Mouse (Mus musculus): ENCODE measurements around the gene Cdh10.
A peak's percentile ranks its signal among the peaks of the same experiment; 100 is the strongest.

Cdh10 gene

DNA sequence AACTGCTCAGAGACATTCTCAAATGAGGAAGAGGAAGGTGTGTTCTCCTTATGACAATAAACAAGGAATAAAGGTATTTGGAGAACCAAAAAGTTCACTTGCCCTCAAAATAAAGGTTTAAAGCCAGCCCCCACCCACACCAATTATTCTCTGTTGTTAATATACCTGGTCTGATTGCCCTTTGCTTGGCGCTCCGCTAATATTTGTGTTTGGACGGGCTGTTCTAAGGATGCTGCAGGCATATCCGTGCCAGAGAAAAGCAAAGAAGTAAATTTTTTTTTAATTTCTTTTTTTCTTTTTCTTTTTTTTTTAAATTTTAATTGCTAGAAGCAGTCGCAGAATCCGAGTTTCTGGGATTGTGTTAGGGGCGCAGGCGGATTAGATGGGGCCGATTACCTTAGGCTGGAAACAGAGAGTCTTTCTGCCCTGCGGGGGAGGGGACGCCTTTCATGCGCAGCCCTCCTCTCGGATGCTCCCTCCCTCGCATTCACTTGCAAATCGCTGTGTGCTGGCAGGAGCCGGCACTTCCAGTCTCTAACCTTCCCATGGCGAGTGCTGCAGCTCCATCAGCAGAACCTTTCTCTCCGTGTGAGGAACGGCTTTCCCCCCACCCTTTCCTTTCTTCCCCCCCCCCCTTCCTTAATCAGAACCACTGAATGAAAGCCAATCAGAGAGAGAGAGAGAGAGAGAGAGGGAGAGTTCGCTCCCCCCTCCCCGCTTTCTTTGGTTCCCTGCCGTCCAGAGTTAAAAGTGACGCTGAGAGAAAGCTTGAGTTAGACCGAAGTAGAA lies at the start of gene Cdh10:
Cdh10 (plus strand) TSS at position 763 of the 789 bp plus-strand sequence.
- no peak for DNase-seq (ENCODE audit: low spot score in 2 of 2)

- no peak for DNase-seq (ENCODE audit: low spot score in 2 of 2)
Measured at GRCm38 (mm10) chr15:18809148-18809827, 9.5 kb upstream of the Cdh10 start.

DNA sequence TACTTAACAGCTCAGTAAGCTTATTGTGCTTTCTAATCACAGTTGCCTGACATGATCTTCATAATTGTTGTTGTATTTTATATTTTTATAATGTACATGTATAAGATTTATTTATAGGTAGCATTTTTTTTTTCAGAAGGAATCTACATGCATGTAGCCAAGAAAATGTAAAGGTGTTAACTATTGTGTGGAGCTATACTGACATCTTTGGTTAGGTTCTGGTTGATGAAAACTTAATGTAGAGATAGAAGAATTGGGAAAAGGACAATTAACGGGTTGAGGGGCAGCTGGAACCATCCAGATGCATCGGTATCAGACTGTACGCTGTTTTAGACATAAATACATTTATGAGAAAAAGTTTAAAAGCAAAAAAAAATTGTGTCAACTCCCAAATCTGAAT lies 1.0 kb upstream of the Cdh10 start:
- DNase-seq (ENCODE audit: low spot score in 2 of 2) = no peak

DNA sequence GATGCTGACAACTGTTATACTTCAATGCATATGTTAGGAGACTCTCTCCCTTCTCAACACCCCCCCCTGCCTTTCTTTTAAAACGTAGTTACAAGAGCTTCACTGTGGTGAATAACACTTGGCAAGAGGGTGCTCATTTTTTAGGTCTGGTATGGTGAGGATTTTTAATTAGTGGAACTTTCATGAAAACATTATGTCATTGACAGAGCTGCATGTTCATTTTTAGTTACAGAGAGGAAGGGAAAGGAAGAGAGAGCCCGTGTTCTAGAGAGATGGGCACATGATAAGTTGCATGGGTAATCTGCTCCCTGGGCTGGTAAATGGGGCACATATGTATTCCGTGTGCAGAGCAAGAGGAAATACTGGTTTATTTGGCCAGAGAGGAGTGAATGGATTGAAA lies 1.5 kb downstream of the Cdh10 start:
- DNase-seq (ENCODE audit: low spot score in 2 of 2) = no peak

GRCm38 (mm10) chr15:18821114-18821756 lies 2.5 kb downstream of the Cdh10 start:
- peak; percentile 27 to 47 for DNase-seq (ENCODE audit: low spot score in 2 of 2)

DNA sequence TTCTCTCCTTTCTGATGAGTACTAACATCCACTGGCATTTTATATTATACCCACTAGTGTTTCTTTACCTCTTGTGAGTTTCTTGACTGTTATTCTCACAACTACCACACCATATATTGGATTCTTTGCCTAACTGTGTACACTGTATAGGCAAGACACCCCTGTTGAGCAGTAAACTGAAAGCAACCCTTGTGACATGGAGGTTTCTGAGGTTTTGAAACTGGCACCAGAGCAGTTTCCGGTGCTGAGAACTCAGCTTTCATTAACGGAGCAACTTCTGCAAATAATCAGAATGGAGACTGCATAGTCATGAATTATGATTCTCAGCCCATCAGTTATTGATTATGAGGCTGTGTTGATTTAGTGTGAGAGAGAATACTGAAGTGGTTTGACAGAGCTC lies 4.7 kb downstream of the Cdh10 start:
- DNase-seq (ENCODE audit: low spot score in 2 of 2) = no peak

DNA sequence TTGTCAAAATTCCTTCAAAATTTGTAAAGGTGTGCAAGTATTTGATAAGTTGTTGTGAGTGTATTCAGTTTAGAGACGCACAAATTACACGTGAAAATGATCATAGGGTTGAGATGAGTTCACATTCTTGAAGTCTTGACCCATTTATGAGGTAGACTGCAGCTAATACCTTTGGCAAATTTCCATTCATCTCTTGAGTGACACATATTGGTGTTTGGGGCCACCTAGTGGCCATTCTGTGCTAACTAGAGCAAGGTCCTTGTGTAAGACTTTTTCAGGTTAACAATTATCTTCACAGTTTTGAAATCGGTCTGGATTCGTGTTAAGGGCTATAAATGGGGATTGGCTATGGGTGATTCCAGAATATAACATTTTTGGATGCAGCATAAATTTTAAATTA lies 13.5 kb downstream of the Cdh10 start:
- DNase-seq (ENCODE audit: low spot score in 2 of 2) = no peak

- no peak for DNase-seq (ENCODE audit: low spot score in 2 of 2)
Measured at GRCm38 (mm10) chr15:18841769-18842168, 23.0 kb downstream of the Cdh10 start.

DNA sequence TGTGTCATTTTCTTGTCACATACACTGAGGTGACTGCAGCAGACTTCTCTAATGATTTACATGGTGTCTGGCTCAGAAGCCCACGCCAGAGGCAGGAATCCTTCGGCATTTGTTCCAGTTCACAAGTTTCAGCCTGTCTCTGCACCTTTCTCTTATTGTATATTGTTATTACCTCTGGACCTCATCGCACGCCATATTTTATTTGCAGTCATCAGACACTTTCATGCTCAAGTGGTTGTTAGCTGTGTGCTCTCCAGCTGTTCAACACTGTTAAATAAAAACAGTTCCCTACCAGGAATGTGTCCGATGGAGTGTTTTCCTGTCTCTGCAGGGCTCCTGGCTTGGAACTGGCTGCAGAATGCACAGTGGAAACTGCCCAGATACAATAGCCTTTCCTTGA lies 26.1 kb downstream of the Cdh10 start:
- no peak for DNase-seq (ENCODE audit: low spot score in 2 of 2)

- DNase-seq (ENCODE audit: low spot score in 2 of 2) = no peak
Measured at GRCm38 (mm10) chr15:18850497-18850896, 31.8 kb downstream of the Cdh10 start.

- DNase-seq (ENCODE audit: low spot score in 2 of 2) = no peak
Measured at GRCm38 (mm10) chr15:18858135-18858534, 39.4 kb downstream of the Cdh10 start.

- no peak for DNase-seq (ENCODE audit: low spot score in 2 of 2)
Measured at GRCm38 (mm10) chr15:18869871-18870270, 51.1 kb downstream of the Cdh10 start.

DNA sequence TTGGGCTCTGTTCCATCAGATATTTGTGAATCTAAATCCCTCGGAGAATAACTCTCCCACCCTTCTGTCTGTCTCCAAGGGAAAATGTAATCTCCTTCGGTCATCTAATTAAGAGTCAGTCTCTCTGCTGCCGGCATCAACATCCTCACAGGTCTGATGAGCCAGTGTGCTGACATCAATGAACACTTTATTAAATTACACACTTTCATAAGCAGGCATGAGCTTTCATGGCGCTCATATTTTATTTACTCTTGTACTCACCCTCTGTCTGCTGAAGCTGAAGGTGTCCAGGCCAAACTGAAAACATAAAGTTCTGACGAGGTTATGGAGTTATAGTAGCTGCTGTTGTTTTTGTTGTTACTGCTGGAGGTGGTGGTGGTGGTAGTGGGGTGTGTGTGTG lies 62.7 kb downstream of the Cdh10 start:
- DNase-seq (ENCODE audit: low spot score in 2 of 2) = no peak

- no peak for DNase-seq (ENCODE audit: low spot score in 2 of 2)
Measured at GRCm38 (mm10) chr15:18886673-18887072, 67.9 kb downstream of the Cdh10 start.

DNA sequence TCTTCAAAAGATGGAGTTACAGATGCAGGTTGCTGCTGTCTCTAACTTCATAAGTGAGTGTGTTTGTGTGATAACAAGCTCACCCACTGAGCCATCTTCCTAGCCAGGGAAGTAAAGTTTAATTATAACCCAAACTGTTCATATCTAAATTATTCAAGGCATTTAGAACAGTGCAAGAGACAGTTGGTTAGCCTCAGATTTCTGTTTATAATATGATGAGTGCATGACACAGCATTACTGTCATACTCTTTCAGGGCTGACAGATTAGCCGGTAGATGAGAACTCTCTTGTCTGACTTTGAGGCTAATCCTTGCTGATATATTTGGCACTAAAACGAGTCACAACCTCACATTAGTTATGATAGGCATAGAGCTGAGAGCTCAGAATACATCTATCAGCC lies 70.2 kb downstream of the Cdh10 start:
- DNase-seq (ENCODE audit: low spot score in 2 of 2) = no peak

GRCm38 (mm10) chr15:18890358-18890757 lies 71.6 kb downstream of the Cdh10 start:
- DNase-seq (ENCODE audit: low spot score in 2 of 2) = no peak

DNA sequence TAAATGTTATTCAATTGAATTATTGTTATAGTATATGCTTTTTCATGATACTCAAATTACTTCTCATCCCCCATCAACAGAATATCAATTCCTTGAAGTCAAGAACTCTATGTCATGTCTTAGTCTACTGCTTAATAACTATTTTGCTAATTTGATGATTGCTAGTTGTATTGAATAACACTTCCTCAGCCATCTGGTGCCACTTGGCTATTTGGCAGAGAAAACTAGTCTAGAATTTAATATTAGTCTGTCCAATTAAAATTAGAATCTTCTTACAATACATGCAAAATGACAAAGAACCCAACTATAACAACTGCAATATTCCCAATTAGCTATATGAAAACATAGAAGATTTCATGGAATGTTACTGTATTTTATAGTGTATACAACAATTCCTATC lies 82.0 kb downstream of the Cdh10 start:
- no peak for DNase-seq (ENCODE audit: low spot score in 2 of 2)

DNA sequence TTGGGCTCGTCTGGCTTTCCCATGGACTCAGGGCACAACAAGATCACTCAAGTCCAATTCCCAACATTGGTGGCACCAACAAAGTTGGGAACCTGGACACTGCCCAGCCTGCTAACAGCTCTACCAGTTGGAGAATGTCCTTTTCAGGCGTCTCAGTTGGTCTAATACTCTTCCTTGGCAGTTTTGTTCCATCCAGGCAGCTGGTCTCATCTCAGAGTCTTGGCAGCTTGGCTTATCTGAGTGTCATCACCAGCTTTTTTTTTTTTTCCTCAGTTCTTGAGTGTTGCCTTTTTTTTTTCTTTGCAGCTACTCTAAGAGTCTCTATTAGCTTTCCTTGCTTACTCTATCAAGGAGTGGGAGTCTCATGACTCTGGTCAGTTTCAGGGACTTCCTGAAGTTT lies 85.4 kb downstream of the Cdh10 start:
- no peak for DNase-seq (ENCODE audit: low spot score in 2 of 2)

DNA sequence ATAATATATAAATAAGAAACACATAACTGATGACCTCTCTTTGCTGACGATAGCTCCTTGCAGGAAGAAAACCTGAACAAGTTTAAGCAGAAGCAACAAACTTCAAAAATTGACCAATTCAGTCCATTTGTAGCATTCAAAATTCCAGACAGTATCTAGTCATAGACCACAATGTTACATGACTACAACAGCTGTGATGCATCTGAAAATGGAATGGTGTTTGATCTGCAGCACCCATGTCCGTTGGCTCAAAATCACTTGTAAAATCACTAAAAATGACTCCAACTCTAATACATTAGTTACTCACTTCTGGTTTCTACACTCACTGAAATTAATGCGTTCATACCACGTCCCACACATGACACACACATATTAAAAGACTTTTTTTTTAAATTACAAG lies 91.9 kb downstream of the Cdh10 start:
- no peak for DNase-seq (ENCODE audit: low spot score in 2 of 2)

- no peak for DNase-seq (ENCODE audit: low spot score in 2 of 2)
Measured at GRCm38 (mm10) chr15:18925392-18926117, 106.8 kb downstream of the Cdh10 start.

DNA sequence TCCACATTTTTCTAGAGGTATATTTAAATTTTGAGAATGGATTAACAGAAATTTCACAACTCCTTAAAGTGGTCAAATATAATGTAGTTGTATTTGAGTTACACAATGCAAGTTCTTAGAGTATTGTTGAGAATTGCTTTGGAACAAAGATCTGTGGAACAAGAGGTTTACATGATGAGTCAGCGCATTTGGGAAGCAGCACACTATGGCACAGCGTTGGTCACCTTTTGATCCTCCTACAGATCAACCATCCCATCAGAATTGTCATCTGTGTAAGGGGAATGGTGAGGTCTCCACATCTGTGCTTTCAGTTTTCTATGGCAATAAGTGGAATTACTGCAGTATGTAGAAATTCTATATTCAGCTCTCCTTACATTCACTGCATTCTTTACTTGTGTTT lies 108.2 kb downstream of the Cdh10 start:
- DNase-seq (ENCODE audit: low spot score in 2 of 2) = no peak

DNA sequence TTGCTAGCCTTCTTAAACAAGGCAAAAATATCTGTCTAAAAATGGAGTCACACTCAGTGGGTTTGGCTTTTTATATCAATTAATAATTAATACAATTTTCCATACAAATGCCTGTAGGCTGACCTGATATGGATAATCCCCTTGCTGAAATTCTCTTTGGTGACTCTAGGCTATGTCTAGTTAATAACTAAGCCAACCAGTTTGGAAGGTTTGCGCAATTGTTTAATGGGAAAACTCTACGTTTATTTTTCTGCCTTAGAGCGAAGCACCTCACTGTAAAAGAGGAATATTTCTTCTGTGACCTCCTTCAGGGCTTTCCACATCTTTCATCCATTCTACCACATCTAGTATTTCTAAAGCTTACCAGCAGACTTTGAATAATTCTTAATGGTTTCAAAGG lies 133.5 kb downstream of the Cdh10 start:
- DNase-seq (ENCODE audit: low spot score in 2 of 2) = no peak
